Mouse (Mus musculus) liver, adult 2 months (tissue): Measurements from ENCODE around the gene Ppm1h.

ENCODE experiments used
- CTCF ChIP-seq: fragments of 200-500 bp; IDR thresholded peaks from 2 replicates; pipeline ENCODE4 v1.5.1; 2011; ENCODE audit warnings: low read depth, low read length, control low read depth
- POLR2A ChIP-seq: fragments of 200-500 bp; IDR thresholded peaks from 2 replicates; pipeline ENCODE4 v1.6.1; 2011; ENCODE audit warnings: low read length, control low read depth; ENCODE audit not compliant: insufficient read depth; ENCODE audit errors: extremely low read depth

DNA sequence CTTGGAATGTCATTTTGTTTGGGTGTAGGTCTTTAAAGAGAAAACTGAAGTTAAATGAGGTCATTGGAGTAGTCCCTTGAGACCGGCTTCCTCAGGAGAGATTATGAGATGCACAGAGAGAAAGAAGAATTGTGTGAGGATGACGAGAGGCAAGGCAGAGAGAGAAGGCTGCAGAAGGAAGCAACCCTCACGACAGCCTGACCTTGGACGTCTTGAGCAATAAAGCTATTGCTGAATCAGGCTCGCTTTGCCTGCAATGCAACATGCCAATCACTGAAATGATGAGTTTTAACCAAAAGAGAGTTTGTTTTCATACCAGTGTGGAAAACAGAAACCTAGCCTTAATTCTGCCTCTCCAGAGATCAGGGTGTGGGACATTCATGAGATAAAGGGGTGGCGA, 43.5 kb downstream of the Ppm1h start:
- no peak for TF ChIP-seq POLR2A
- TF ChIP-seq CTCF, result no peak
